Mouse (Mus musculus): Measurements from ENCODE around the gene Khdrbs2. TPM values are rescaled to one million over a fixed set of nuclear protein-coding genes. Genes with fewer than 3 reads are reported as not detected.
"Not testable (repeated sequence)": the region's sequence is repeated elsewhere in the genome, so short reads cannot be mapped to it uniquely, and the experiment has no call there.

Gene Khdrbs2
- polyA plus RNA-seq, 1 experiment: not detected

GRCm38 (mm10) chr1:32433118-32433517 is 260.6 kb downstream of the Khdrbs2 start:
- TF ChIP-seq CTCF (IDR thresholded peaks at IDR 0.05; ENCODE audit: borderline replicate concordance, insufficient read depth, low read length) (no peak), POLR2A (IDR thresholded peaks at IDR 0.05; ENCODE audit: low read depth, low read length) (no peak)
- Histone ChIP-seq H3K27ac (ENCODE audit: insufficient read depth, low read length) (no peak overlapping the region), H3K4me3 (ENCODE audit: insufficient read depth, low read length) (no peak overlapping the region), H3K4me1 (ENCODE audit: control insufficient read depth, insufficient read depth, low read length) (no peaks in the 10 kb centered on the region)

- no peak for TF ChIP-seq CTCF (IDR thresholded peaks at IDR 0.05; ENCODE audit: borderline replicate concordance, insufficient read depth, low read length)
- no peak for TF ChIP-seq POLR2A (IDR thresholded peaks at IDR 0.05; ENCODE audit: low read depth, low read length)
- Histone ChIP-seq H3K4me3 (ENCODE audit: insufficient read depth, low read length) (no peak overlapping the region), H3K27ac (ENCODE audit: insufficient read depth, low read length) (no peak overlapping the region), H3K4me1 (ENCODE audit: control insufficient read depth, insufficient read depth, low read length) (no peaks in the 10 kb centered on the region)
These were observed 271.4 kb downstream of the Khdrbs2 start for GRCm38 (mm10) chr1:32443927-32444326.

GRCm38 (mm10) chr1:32463103-32463516 is 290.6 kb downstream of the Khdrbs2 start:
- H3K4me3 ChIP-seq (ENCODE audit: insufficient read depth, low read length): no peak overlapping the region
- no peaks in the 10 kb centered on the region for H3K4me1 ChIP-seq (ENCODE audit: control insufficient read depth, insufficient read depth, low read length)
- H3K27ac ChIP-seq (ENCODE audit: insufficient read depth, low read length): no peak overlapping the region
- TF ChIP-seq POLR2A (IDR thresholded peaks at IDR 0.05; ENCODE audit: low read depth, low read length): no peak
- TF ChIP-seq CTCF (IDR thresholded peaks at IDR 0.05; ENCODE audit: borderline replicate concordance, insufficient read depth, low read length): no peak

- Histone ChIP-seq H3K4me1 (ENCODE audit: control insufficient read depth, insufficient read depth, low read length) (no peaks in the 10 kb centered on the region), H3K4me3 (ENCODE audit: insufficient read depth, low read length) (no peak overlapping the region), H3K27ac (ENCODE audit: insufficient read depth, low read length) (no peak overlapping the region)
- TF ChIP-seq POLR2A (IDR thresholded peaks at IDR 0.05; ENCODE audit: low read depth, low read length): no peak
- TF ChIP-seq CTCF (IDR thresholded peaks at IDR 0.05; ENCODE audit: borderline replicate concordance, insufficient read depth, low read length): no peak
These were observed 298.5 kb downstream of the Khdrbs2 start for GRCm38 (mm10) chr1:32471022-32471421.

GRCm38 (mm10) chr1:32471502-32472214 is 299.1 kb downstream of the Khdrbs2 start:
- Histone ChIP-seq H3K4me1 (ENCODE audit: control insufficient read depth, insufficient read depth, low read length) (no peaks in the 10 kb centered on the region), H3K4me3 (ENCODE audit: insufficient read depth, low read length) (no peak overlapping the region), H3K27ac (ENCODE audit: insufficient read depth, low read length) (no peak overlapping the region)
- no peak for TF ChIP-seq CTCF (IDR thresholded peaks at IDR 0.05; ENCODE audit: borderline replicate concordance, insufficient read depth, low read length)
- TF ChIP-seq POLR2A (IDR thresholded peaks at IDR 0.05; ENCODE audit: low read depth, low read length): no peak

GRCm38 (mm10) chr1:32487944-32488343 is 315.4 kb downstream of the Khdrbs2 start:
- H3K4me3 ChIP-seq (ENCODE audit: insufficient read depth, low read length): no peak overlapping the region
- TF ChIP-seq CTCF (IDR thresholded peaks at IDR 0.05; ENCODE audit: borderline replicate concordance, insufficient read depth, low read length) (no peak), POLR2A (IDR thresholded peaks at IDR 0.05; ENCODE audit: low read depth, low read length) (no peak)
- H3K4me1 ChIP-seq (ENCODE audit: control insufficient read depth, insufficient read depth, low read length): no peaks in the 10 kb centered on the region
- no peak overlapping the region for H3K27ac ChIP-seq (ENCODE audit: insufficient read depth, low read length)

GRCm38 (mm10) chr1:32503381-32503780 is 330.9 kb downstream of the Khdrbs2 start:
- Histone ChIP-seq H3K27ac (ENCODE audit: insufficient read depth, low read length) (no peak overlapping the region), H3K4me1 (ENCODE audit: control insufficient read depth, insufficient read depth, low read length) (no peaks in the 10 kb centered on the region), H3K4me3 (ENCODE audit: insufficient read depth, low read length) (no peak overlapping the region)
- TF ChIP-seq POLR2A (IDR thresholded peaks at IDR 0.05; ENCODE audit: low read depth, low read length) (no peak), CTCF (IDR thresholded peaks at IDR 0.05; ENCODE audit: borderline replicate concordance, insufficient read depth, low read length) (no peak)

GRCm38 (mm10) chr1:32547194-32547593 is 374.7 kb downstream of the Khdrbs2 start, which contains the start of gene Gm5415:
Gene Gm5415, minus strand, starts transcription at chr1:32547294.
- not testable (repeated sequence) for H3K4me3 ChIP-seq (ENCODE audit: insufficient read depth, low read length); H3K27ac ChIP-seq (ENCODE audit: insufficient read depth, low read length); H3K4me1 ChIP-seq (ENCODE audit: control insufficient read depth, insufficient read depth, low read length)

- TF ChIP-seq CTCF (IDR thresholded peaks at IDR 0.05; ENCODE audit: borderline replicate concordance, insufficient read depth, low read length): no peak
- TF ChIP-seq POLR2A (IDR thresholded peaks at IDR 0.05; ENCODE audit: low read depth, low read length): no peak
These were observed 380.9 kb downstream of the Khdrbs2 start for GRCm38 (mm10) chr1:32553459-32553858.

GRCm38 (mm10) chr1:32553925-32554324 is 381.4 kb downstream of the Khdrbs2 start:
- no peak for TF ChIP-seq CTCF (IDR thresholded peaks at IDR 0.05; ENCODE audit: borderline replicate concordance, insufficient read depth, low read length)
- no peak for TF ChIP-seq POLR2A (IDR thresholded peaks at IDR 0.05; ENCODE audit: low read depth, low read length)
- Histone ChIP-seq H3K4me1 (ENCODE audit: control insufficient read depth, insufficient read depth, low read length) (no peaks in the 10 kb centered on the region), H3K27ac (ENCODE audit: insufficient read depth, low read length) (no peak overlapping the region), H3K4me3 (ENCODE audit: insufficient read depth, low read length) (no peak overlapping the region)

More at GRCm38 (mm10) chr1:32553459-32553858, 380.9 kb downstream of the Khdrbs2 start:
- Histone ChIP-seq H3K4me1 (ENCODE audit: control insufficient read depth, insufficient read depth, low read length) (no peaks in the 10 kb centered on the region), H3K27ac (ENCODE audit: insufficient read depth, low read length) (no peak overlapping the region), H3K4me3 (ENCODE audit: insufficient read depth, low read length) (no peak overlapping the region)

All from embryonic fibroblast, embryonic 13.5 days (primary cell).